Mouse (Mus musculus): ENCODE data around the gene Arl16. TPM values are rescaled to one million over a fixed set of nuclear protein-coding genes. Genes with fewer than 3 reads are reported as not detected.

The Arl16 gene
- polyA plus RNA-seq, 1 experiment from 2014 or later, result 53.3 TPM

DNA sequence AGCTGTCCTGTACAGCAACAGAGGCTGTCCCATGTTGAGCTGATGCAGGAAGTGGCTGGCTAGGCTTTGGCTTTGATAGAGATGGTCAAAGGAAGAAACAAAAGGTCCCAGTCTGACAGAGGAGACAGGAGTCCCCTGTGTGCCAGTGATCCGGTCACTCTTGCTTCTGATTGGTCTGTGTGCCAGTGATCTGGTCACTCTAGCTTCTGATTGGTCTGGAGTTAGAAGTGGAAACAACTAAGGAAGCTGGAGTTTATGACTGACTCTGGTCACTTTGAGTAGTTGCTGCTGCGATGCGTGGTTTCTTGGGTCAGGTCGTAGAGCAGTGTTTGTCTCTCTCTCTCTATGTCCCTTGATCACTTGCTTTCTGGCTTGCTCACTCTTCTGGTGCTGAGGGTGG is 34.3 kb upstream of the Arl16 start:
- H3K27me3 ChIP-seq, result no peaks in the 10 kb centered on the region
- no peak overlapping the region for H3K27ac ChIP-seq
- H3K9ac ChIP-seq, result no peak overlapping the region
- H3K4me2 ChIP-seq, result no peak overlapping the region
- 83% methylated on average over 4 of the region's 4 CpGs for WGBS
- ATAC-seq (replicated peaks; ENCODE audit: low FRiP score), result no peak
- no peak overlapping the region for H3K4me3 ChIP-seq (replicated peaks)
- no peaks in the 10 kb centered on the region for H3K9me3 ChIP-seq (replicated peaks)
- peaks cover 27% of the 10 kb centered on the region for H3K36me3 ChIP-seq
- peaks cover 9% of the 10 kb centered on the region; the same call in 1 of the 2 replicates for H3K4me1 ChIP-seq

- Histone ChIP-seq H3K9ac (no peak overlapping the region), H3K27me3 (no peaks in the 10 kb centered on the region), H3K27ac (no peak overlapping the region), H3K4me2 (no peak overlapping the region), H3K4me3 (replicated peaks) (no peak overlapping the region), H3K36me3 (peaks cover 34% of the 10 kb centered on the region), H3K4me1 (peaks cover 6% of the 10 kb centered on the region; the same call in 1 of the 2 replicates), H3K9me3 (replicated peaks) (no peaks in the 10 kb centered on the region)
- ATAC-seq (replicated peaks; ENCODE audit: low FRiP score), result no peak
- 61% methylated on average over 6 of the region's 6 CpGs for WGBS
These were observed 33.6 kb upstream of the Arl16 start for GRCm38 (mm10) chr11:120501018-120501417.

- peaks cover 40% of the 10 kb centered on the region for H3K36me3 ChIP-seq
- H3K27ac ChIP-seq, result peak overlapping the region; percentile 55
- 21% methylated on average over 3 of the region's 3 CpGs for WGBS
- H3K9ac ChIP-seq, result no peak overlapping the region
- no peaks in the 10 kb centered on the region for H3K9me3 ChIP-seq (replicated peaks)
- peak; percentile 50; the same call in 1 of the 2 replicates for ATAC-seq (replicated peaks; ENCODE audit: low FRiP score)
- H3K4me3 ChIP-seq (replicated peaks), result no peak overlapping the region
- no peak overlapping the region for H3K4me2 ChIP-seq
- H3K4me1 ChIP-seq, result peaks cover 6% of the 10 kb centered on the region; the same call in 1 of the 2 replicates
- H3K27me3 ChIP-seq, result no peaks in the 10 kb centered on the region
These were observed 33.0 kb upstream of the Arl16 start for GRCm38 (mm10) chr11:120500357-120500756.

DNA sequence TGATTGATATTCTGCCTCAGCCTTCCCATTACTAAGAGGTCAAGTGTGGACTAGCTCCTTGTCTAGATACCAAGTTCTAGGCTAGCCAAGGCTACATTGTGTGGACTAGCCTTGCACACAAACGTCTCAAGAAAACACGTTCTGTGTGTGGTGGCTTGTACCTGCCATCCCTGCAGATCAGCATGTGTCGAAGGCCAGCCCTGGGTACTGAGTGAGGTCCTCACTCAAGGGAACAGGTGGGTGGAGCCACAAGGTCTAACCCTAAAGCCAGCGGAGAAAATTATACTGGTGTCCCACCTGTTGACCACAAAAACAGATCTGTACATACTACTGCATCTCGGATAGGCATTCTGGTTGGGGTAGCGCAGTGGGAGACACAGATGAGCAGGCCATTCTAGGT is 32.5 kb upstream of the Arl16 start:
- 84% methylated on average over 6 of the region's 6 CpGs for WGBS
- Histone ChIP-seq H3K27ac (peak overlapping the region; percentile 55), H3K4me2 (no peak overlapping the region), H3K36me3 (peaks cover 45% of the 10 kb centered on the region), H3K4me1 (peaks cover 6% of the 10 kb centered on the region; the same call in 1 of the 2 replicates), H3K9me3 (replicated peaks) (no peaks in the 10 kb centered on the region), H3K4me3 (replicated peaks) (no peak overlapping the region), H3K27me3 (no peaks in the 10 kb centered on the region), H3K9ac (no peak overlapping the region)
- 0 out of 2 replicates have a peak, but pooled peaks have one; percentile 35 for ATAC-seq (replicated peaks; ENCODE audit: low FRiP score)

DNA sequence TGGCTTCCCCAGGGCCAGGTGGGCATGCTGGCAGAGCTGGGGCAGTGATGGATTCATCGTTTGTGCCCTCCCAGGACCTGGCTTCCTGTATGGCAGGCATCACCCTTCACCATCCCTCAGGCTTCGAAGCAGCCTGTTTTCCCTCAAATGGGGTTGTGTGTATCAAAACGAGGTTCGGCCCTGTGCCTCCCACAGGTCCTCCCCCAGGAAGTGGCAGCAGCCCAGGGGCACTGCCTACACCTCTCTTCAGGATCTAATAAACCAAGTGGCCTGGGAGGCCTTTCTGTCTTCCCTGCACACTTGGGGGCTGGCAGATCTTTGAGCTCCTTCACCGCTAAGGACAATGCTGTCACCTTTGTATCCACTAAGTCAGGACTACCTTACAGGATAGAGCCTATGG is 31.5 kb upstream of the Arl16 start:
- Histone ChIP-seq H3K4me3 (replicated peaks) (no peak overlapping the region), H3K9ac (no peak overlapping the region), H3K4me1 (peaks cover 9% of the 10 kb centered on the region), H3K27ac (0 out of 2 replicates have a peak overlapping the region, but pooled peaks have one; percentile 55), H3K4me2 (no peak overlapping the region), H3K9me3 (replicated peaks) (no peaks in the 10 kb centered on the region), H3K27me3 (no peaks in the 10 kb centered on the region), H3K36me3 (peaks cover 53% of the 10 kb centered on the region)
- no peak for ATAC-seq (replicated peaks; ENCODE audit: low FRiP score)
- WGBS, result 77% methylated on average over 5 of the region's 5 CpGs

GRCm38 (mm10) chr11:120498226-120498625 is 30.8 kb upstream of the Arl16 start:
- no peak for ATAC-seq (replicated peaks; ENCODE audit: low FRiP score)
- no peak overlapping the region for H3K4me2 ChIP-seq
- no peaks in the 10 kb centered on the region for H3K9me3 ChIP-seq (replicated peaks)
- no peak overlapping the region for H3K27ac ChIP-seq
- peaks cover 16% of the 10 kb centered on the region for H3K4me1 ChIP-seq
- H3K4me3 ChIP-seq (replicated peaks), result no peak overlapping the region
- peaks cover 53% of the 10 kb centered on the region for H3K36me3 ChIP-seq
- WGBS, result 91% methylated on average over 12 of the region's 12 CpGs
- H3K27me3 ChIP-seq, result no peaks in the 10 kb centered on the region
- H3K9ac ChIP-seq, result no peak overlapping the region

DNA sequence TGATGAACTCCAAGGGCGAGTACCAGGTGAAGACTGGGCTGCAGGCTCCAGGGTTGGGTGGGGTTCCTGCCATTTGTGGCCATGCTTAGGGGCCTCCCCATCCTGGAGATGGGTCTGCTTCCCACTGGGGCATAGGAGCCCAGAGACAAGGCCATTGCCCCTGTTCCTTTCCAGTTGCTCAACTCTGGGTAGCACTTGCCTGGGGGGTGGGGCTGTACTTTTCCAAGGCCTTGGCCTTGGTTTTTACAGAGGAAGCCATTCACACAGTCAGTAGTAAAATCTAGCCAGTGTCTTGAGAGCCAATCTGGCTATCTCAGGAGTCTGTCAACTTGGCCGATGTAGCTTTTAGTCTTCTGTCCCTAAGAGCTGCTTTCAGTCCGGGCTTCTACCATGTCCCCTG is 30.0 kb upstream of the Arl16 start:
- 92% methylated on average over 3 of the region's 3 CpGs for WGBS
- ATAC-seq (replicated peaks; ENCODE audit: low FRiP score), result no peak
- Histone ChIP-seq H3K36me3 (peaks cover 53% of the 10 kb centered on the region), H3K4me2 (no peak overlapping the region), H3K27me3 (no peaks in the 10 kb centered on the region), H3K9me3 (replicated peaks) (no peaks in the 10 kb centered on the region), H3K4me3 (replicated peaks) (no peak overlapping the region), H3K27ac (no peak overlapping the region), H3K4me1 (peaks cover 24% of the 10 kb centered on the region), H3K9ac (no peak overlapping the region)

GRCm38 (mm10) chr11:120493911-120494310 is 26.5 kb upstream of the Arl16 start:
- H3K4me3 ChIP-seq (replicated peaks), result peak overlapping the region; percentile 82
- H3K36me3 ChIP-seq, result peaks cover 57% of the 10 kb centered on the region
- H3K4me2 ChIP-seq, result peak overlapping the region; percentile 78
- no peaks in the 10 kb centered on the region for H3K9me3 ChIP-seq (replicated peaks)
- 0 out of 2 replicates have a peak overlapping the region, but pooled peaks have one; percentile 4 for H3K27ac ChIP-seq
- H3K9ac ChIP-seq, result 0 out of 2 replicates have a peak overlapping the region, but pooled peaks have one; percentile 75
- no peak for ATAC-seq (replicated peaks; ENCODE audit: low FRiP score)
- 83% methylated on average over 3 of the region's 3 CpGs for WGBS
- H3K4me1 ChIP-seq, result peaks cover 46% of the 10 kb centered on the region
- H3K27me3 ChIP-seq, result no peaks in the 10 kb centered on the region

DNA sequence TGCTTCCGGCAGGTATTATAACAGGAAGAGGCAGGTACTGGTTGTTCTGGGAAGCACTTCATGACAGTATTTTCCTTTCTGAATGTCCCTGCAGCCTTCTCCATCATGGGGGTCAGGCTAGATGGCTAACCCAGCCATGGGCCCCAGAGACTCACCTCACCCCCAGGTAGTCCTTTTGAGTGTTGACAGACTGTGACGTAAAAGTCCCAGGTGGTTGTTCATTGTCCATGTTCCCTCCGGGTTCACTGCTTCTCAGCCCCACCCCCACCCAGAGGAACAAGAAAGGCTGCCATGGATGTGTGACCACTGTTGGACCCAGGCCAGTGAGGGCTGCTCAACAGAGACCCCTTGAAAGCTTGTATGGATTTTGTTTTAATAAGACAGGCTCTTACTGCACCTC is 25.9 kb upstream of the Arl16 start:
- H3K9me3 ChIP-seq (replicated peaks), result no peaks in the 10 kb centered on the region
- H3K4me3 ChIP-seq (replicated peaks), result peak overlapping the region; percentile 82
- 47% methylated on average over 3 of the region's 3 CpGs for WGBS
- peak overlapping the region; percentile 89 for H3K27ac ChIP-seq
- no peaks in the 10 kb centered on the region for H3K27me3 ChIP-seq
- H3K9ac ChIP-seq, result peak overlapping the region; percentile 75
- ATAC-seq (replicated peaks; ENCODE audit: low FRiP score), result no peak
- H3K4me1 ChIP-seq, result peaks cover 51% of the 10 kb centered on the region
- peak overlapping the region; percentile 78 for H3K4me2 ChIP-seq
- peaks cover 57% of the 10 kb centered on the region for H3K36me3 ChIP-seq

DNA sequence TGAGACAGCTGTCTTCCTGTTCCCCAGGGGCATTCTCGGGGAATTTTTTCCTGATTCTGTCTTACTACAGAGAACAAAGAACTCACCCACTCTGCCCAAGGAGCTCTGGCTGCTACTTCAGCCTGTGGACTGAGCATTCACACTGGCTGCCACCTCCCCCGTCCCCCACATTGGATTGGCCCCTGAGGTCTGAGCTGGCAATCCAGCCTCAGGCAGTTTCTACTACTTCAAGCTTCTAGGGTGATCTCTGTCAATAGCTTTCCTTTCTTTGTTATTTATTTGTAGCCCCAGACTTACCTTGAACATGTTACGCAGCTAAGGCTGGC is 25.4 kb upstream of the Arl16 start:
- H3K9ac ChIP-seq, result peak overlapping the region; percentile 75
- peaks cover 51% of the 10 kb centered on the region for H3K4me1 ChIP-seq
- peak overlapping the region; percentile 78 for H3K4me2 ChIP-seq
- 24% methylated on average over 3 of the region's 3 CpGs for WGBS
- H3K27me3 ChIP-seq, result no peaks in the 10 kb centered on the region
- no peak for ATAC-seq (replicated peaks; ENCODE audit: low FRiP score)
- peaks cover 57% of the 10 kb centered on the region for H3K36me3 ChIP-seq
- H3K9me3 ChIP-seq (replicated peaks), result no peaks in the 10 kb centered on the region
- H3K27ac ChIP-seq, result peak overlapping the region; percentile 89
- H3K4me3 ChIP-seq (replicated peaks), result peak overlapping the region; percentile 82

DNA sequence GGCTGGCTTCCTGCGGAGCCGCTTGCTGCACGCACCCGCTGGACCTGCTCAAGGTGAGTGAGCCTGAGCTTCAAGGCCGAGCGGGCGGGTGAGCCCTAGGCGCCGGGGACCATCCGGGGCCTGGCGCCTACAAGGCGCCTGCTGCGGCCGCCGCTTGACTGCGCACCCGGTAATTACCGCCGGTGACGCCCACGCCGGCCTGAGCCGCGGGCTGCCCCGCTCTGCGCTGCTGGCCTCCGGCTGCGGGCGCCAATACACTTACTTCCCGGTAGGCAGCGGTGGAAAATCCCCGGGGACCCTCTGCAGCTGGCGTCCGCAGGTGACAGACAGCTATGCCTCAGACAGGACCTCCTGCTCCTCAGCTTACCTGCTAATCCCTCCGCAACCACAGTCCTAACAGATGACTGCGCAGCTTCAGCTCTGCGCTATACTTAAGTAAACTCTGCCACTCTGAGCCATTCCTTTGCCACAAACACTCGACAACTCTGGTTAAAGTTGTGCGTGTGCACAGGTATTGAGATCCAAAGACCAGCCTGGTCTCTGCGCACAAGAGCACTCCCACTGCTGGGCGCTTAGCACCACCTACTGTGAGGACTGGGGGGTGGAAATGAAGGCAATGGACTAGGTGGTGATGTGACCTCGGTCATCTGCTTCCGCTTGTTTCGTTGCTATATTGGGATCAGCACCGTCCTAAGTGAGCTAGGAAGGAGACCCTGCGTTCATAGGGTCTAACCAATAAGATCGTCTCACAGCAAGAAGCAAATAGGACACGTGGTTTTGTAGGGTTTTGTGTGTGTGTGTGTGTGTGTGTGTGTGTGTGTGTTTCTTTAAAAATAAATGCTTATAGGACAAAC is 24.8 kb upstream of the Arl16 start:
- under 1% methylated on average over 48 of the region's 48 CpGs for WGBS
- Histone ChIP-seq H3K27ac (peak overlapping the region; percentile 89), H3K36me3 (peaks cover 57% of the 10 kb centered on the region)

DNA sequence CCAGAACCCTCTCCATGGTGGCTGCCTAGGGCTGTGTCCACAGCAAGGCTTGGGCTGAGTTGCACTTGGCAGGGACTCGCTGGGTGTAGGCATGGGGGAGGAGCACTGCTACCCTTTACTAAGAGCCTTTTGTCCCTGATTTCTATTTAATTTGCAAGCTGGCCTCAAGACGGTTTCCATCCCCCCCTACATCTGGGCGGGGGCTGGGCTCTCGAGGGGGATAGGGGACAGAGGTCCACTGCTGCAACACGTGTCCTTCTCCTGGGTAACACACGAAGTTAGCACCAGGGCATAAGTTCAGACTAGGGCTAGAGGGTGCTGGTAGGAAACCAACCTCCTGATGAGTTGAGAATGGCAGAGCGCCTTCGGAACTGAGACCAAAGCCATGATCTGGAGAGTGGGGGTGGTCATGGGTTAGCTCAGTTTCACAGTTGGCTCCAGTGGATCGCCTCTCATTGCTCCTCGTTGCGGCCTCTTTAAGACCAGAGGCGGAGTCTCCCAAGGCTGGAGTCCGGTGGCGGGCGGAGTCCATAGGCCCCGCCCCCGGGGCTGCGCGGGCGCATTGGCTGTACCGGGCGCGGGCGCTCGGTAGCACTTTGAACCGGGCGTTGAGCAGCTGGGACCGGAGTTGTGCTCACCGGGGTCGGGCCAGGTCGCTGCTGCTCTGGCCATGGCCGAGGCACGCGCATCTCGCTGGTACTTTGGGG is 24.1 kb upstream of the Arl16 start, which contains the start of gene Slc25a10:
Slc25a10 (plus strand) TSS at position 524 of the 707 bp plus-strand sequence.
- Histone ChIP-seq H3K36me3 (peaks cover 57% of the 10 kb centered on the region), H3K9ac (peak within 1 kb of the TSS; percentile 75), H3K4me2 (peak within 1 kb of the TSS; percentile 78), H3K4me1 (peaks cover 54% of the 10 kb centered on the region), H3K9me3 (replicated peaks) (no peaks in the 10 kb centered on the region), H3K27ac (peak within 1 kb of the TSS; percentile 89), H3K4me3 (replicated peaks) (peak within 1 kb of the TSS; percentile 82), H3K27me3 (no peaks in the 10 kb centered on the region)
- WGBS, result under 1% methylated on average over 35 of the region's 35 CpGs
- peak; percentile 91 for ATAC-seq (replicated peaks; ENCODE audit: low FRiP score)

More for the DNA sequence above, 24.8 kb upstream of the Arl16 start:
- ATAC-seq (replicated peaks; ENCODE audit: low FRiP score), result peak; percentile 50; the same call in 1 of the 2 replicates
- peak overlapping the region; percentile 82 for H3K4me3 ChIP-seq (replicated peaks)
- H3K4me2 ChIP-seq, result peak overlapping the region; percentile 78
- peak overlapping the region; percentile 75 for H3K9ac ChIP-seq
- peaks cover 51% of the 10 kb centered on the region for H3K4me1 ChIP-seq
- H3K9me3 ChIP-seq (replicated peaks), result no peaks in the 10 kb centered on the region
- no peaks in the 10 kb centered on the region for H3K27me3 ChIP-seq

All from kidney, embryonic 15.5 days (tissue).